Mouse (Mus musculus) natural killer cell, adult 2 months (primary cell): ENCODE data around the gene Col1a1.

Experiments
- DNase-seq, 2 experiments: peaks; one replicate each; pipeline ENCODE4 v3.0.0; 2022; ENCODE audit warnings: low spot score in 2 of 2

Gene Col1a1

DNA sequence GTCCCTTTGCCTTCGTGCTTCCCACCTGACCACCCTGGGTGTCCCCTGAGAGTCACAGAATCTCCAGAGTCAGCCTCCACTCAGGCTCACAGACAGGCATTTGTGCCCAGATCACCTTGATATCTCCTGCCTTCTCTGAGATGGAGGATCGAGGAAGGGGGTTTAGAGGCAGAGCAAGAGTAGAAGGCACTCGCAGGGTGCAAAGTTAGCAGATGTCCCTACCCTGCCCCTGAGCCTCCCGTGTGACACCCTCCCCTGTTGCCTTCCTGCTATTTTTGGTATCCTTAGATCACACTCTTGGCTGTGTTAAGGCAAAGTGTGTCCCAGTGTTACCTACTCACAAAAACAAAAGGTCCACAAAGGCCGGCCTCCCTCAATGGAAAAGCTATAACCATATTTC lies 40.2 kb downstream of the Col1a1 start, which contains the start of gene Sgca:
Gene Sgca (minus strand): TSS at position 129 of the 400 bp plus-strand sequence.
- DNase-seq = no peak

DNA sequence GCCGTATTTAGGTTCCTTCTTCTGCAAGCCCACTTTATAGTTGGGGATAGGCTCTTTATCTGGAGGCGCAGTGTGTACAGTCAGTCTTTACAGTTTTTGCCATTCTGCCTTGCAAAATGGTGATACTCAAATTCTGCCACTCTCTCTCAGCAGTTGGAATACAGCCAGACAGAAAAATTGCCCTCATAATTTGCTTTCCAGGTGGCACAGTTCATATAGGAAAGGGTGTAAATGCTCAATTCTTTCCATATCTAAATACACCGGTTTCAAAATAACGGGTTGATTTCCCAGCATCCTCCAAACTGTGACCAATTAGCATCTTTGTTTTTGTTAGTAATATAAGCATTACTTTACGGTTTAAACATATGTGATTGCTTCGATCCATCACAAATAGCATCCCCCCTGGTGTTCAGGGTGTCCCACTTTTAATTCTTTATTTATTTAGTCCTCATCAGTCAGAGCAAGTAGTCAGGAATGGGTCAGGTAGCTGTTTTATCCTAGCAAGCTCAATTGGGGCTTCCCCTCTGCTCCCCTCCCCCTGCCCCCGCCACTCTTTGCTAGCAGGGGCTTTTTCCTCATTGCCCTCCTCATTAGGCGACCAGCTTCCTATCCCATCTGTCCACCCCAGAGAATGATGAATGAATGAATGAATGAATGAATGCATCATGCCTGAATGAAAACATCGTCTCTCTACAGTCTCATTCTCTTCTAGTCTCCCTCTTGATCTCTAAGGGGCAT lies 42.3 kb downstream of the Col1a1 start:
- no peak for DNase-seq

DNA sequence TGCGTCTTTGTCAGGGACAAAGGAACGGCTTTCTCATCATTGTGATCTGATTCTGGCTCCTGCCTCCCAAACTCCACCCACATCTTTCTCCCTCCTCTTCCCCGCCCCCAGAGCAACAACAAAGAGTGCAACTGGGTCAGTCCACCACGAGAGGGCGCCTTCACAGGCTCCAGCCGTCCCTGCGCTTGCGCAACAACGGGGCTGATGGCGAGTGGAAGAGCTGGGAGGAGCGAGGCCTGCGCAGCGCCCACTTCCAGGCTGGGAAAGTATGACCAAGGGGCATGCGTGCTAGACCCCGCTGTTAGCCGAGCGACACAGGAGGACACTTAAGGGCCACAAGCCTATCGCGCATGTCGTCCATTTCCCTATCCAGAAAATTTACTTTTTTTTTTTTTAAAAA lies 42.9 kb downstream of the Col1a1 start:
- DNase-seq = peak; percentile 91 to 93

DNA sequence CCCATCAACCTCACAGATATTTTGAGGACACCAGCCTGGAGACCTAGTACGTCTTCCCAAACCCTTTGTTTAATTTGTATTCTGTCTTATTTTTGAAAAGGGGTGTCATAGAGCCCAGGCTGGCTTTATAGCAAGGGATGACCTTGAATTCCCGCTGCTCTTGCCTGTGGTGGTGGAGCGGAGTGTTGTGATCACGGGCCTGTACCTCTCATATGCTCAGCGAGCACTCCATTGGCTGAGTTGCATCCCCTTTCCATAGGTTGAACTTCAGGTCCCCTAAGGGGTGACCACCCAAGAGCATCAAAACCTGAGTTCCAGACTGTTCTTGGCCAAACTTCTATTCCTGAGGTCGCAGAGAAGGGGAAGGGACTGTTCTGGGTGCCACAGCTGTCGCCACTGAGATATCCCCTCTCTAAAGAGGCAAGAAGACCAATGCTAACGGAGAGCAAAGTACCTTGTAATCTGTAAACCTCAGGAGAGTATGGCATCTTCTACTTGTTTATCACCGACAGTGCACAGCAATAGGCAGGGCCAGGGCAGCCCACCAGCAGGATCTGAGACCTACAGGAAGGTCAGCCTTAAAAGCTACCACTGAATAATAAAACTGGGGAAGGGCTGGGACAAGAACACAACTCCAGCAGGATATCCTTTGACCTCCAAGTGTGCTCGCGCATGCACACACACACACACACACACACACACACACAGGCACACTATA lies 43.6 kb downstream of the Col1a1 start:
- no peak for DNase-seq

DNA sequence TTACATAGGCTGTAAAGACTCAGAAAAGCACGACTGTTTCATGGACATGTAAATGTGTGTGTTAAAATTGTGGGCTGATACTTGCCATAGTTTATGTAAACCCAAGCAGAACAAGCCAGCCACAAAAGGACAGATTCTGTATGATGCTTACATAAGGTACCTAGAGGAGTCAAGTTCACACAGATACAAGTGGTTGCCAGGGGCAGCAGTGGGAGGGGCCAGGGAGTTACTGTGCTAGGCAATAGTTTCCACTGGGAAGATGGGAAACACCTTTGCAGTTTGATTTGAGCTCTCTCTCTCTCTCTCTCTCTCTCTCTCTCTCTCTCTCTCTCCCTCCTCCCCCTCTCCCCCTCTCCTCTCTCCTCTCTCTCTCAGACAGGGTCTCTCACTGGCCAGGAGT lies 49.1 kb downstream of the Col1a1 start:
- no peak for DNase-seq

DNA sequence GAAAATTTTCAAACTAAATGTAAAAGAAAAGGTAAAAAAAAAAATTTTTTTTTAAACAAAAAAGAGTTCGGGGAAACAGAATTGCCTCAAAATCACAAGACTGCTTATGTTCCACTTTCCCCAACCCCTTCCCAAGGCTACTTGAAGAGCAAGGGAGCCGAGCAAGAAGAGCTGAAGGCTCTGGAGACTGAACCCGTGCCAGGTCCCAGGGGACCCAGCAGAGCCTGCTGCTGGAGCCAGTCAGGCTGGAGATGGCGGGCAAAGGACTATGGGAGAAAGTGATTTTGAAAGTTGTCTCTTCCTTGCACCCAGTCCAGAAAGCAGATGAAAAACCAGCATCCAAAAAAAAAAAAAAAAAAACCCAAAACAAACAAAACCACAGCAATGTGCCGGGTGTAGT lies 49.8 kb downstream of the Col1a1 start:
- DNase-seq = no peak

DNA sequence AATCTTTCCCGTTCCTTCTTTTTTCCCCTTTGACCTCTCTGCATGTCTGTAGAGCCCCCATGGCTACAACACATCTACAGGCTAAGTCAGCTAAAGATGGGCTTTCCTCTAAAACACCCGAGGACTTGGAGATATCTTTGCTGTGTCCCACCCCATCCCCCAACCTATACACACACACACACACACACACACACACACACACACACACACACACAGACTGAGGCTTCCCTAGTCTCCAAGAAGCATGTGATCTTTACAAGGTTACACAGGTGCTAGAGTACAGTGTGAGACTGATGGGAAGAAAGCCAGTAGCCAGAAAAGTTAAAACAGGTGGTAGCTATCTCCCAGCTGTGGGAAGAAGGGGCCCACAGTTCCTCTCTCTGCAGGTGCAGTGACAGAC lies 50.4 kb downstream of the Col1a1 start:
- no peak for DNase-seq

DNA sequence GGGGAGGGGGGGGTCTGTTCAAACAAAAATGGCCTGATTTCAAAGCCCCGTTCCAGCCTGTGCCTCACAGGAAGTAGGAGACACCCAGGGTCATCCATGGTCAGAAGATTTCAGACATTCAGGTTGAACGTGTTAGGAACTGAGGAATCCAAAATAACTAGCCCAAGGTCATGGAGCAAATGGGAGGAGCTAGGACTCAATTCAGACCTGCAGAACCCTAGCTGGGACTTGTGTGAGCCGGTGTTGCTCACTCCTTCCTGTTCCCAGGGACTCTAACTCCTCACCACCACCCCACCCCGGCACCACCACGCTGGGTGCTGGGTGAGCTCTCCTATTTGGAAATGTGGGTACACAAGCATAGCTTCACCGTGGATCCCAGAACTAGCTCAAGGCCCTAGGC lies 51.3 kb downstream of the Col1a1 start:
- DNase-seq = no peak

DNA sequence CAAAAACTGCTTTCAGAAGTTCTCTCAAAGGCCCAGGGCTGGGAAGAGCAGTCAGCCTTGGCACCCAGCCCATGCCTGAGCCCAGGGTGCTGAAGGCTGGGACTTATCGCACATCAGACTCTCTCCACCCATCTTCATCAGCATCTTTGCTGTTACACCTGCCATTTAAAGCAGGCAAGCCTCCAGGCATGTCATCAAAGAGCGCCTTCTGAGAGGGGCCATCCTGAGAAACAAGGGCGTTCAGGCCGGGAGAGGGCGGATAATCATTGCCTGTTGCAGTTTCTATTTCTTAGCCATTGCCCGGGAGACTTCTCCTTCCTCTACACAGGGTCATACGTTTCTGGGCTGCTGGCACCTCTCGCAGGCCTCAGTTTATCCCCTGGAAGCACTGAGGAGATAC lies 51.8 kb downstream of the Col1a1 start:
- no peak for DNase-seq

DNA sequence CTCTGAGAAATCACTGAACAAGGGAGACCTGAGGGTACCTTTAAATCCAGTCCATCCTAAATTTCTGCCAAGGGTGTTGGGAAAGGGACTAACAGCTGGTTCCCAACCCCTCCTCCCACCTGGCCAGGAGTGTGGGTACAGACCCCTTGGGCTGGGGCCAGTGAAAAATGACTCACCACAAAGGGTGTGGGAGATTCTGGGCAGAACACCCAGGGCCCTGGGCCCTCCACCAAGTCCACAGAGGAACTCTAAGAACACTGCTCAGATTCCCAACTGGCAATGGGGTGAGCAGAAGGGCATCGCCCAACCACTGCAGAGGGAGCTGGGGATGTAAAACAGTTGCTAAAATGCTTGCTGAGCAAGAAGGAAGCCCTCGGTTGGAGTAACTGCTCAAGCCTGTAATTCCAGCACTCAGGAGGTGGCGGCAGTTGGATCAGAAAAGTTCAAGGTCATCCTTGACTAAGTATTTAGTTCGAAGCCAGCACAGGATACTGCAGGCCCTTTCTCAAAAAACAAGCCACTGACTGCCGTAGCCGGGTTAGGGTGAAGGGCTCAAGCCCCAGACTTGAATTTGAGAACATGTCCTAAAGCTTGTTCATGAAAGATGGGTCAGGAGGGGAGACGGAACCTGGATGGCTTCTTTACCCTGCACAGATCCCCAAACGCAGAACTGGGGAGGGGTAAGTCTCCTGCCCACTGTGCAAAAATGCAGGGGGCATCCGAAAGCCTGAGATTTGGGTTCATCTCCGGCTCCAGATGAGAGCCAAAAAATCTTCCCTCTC lies 52.9 kb downstream of the Col1a1 start:
- DNase-seq = no peak

DNA sequence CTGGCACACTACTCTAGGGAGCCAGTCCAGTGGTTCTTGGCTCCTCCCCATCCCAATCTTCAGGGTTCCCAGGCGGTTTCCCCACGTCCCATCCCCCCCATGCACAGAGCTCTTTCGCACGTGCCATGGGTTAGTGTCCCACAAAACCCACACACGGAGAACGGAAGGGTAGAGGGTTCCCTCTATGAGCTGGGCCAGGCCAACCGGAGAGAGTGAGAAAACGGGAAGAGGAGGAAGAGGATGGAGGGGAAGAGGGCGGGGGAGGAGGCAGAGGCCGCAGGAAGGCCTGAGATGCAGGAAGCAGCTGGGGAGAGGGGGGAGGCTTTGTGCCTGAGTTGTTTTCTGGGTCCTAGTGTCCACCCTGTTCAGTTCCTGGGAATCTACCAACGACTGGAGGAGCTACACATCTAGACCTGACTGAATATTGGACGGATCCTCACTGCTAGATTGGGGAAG lies 53.6 kb downstream of the Col1a1 start:
- DNase-seq = peak; percentile 46 to 61

DNA sequence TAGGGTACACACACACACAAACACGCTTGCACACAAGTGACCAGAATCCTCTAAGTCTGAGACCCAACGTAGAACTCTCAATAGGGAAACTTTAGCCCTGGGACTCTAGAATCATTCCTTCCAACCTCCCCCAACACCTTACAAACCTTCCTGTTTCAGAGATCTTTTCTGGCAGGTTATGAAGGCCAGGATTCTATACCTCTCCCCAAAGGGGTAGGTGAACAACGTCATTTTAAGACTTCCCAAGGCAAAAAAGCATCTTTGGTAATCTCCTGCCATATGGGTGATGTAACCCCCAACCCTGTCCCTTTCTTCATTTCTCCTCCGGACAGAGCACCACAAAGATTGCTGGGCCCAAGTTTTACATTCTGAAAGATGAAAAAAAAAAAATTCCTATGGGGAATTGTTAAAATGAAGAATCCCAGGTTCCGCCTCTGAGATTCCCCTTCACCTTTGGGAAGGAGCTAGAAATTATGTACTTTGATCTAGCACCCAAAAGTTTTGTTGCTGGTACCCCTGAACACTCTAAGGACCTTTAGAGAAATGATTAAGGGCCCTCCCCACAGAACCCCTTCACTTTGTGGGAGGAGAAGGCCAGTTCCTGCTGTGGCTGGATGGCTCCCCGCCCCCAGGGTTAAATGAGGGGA lies 54.2 kb downstream of the Col1a1 start:
- no peak for DNase-seq

DNA sequence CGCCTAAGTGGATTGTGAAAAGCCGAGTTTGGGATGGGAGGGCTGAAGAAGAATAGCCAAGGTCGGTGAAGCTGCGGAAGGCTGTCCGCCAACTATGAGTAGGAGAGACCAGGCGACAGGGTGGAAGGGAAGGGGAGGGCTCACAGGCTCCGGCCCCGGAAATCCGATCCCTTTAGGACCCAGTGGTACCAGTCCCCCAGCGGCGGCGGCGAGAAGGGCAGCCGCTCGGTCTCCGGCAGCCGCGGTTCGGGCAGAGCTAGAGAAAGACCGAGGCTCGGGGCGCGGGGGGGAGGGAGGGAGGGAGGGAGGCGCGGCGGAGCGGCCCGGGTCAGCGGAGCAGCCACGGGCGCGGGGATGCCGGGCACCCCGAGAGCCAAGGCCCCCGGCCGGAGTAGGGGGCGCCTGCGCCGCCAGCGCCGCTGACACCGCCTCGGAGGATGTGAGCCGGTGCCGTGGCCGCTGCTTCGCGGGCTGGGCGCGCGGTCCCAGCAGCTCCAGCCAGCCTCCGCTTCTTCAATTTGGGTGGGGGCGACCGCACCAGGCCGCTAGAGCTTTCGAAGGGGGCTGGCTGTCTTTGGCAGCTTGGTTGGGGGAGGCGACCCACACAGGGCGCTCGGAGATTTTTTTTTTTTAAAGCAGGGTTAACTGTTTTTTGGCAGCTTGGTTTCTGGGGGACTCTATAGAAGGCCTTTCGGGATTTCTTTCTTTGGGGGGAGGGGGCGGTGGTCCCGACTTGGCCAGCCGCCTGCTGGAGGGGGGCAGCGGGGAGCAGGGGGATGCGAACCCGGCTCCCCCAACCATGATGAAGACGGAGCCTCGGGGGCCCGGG lies 54.9 kb downstream of the Col1a1 start, which contains the start of gene Ppp1r9b:
Gene Ppp1r9b (plus strand): TSS at position 287 of the 829 bp plus-strand sequence.
- peak; percentile 82 to 88 for DNase-seq

DNA sequence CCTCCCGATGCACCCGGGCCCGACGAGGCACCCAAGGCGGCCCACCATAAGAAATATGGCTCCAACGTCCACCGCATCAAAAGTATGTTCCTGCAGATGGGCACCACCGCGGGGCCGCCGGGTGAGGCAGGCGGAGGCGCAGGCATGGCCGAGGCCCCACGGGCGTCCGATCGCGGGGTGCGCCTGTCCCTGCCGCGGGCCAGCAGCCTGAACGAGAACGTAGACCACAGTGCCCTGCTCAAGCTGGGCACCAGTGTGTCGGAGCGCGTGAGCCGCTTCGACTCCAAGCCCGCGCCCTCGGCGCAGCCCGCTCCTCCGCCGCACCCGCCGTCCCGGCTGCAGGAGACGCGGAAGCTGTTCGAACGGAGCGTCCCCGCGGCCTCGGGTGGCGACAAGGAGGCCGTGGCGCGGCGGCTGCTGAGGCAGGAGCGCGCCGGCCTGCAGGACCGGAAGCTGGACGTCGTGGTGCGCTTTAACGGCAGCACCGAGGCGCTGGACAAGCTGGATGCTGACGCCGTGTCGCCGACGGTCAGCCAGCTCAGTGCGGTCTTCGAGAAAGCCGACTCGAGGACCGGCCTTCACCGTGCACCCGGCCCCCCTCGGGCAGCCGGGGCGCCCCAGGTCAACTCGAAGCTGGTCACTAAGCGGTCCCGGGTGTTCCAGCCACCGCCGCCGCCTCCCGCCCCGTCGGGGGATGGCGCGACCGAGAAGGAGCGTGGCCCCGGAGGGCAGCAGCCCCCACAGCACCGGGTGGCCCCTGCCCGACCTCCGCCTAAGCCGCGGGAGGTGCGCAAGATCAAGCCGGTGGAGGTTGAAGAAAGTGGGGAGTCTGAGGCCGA lies 55.8 kb downstream of the Col1a1 start:
- peak; percentile 35 to 37 for DNase-seq

DNA sequence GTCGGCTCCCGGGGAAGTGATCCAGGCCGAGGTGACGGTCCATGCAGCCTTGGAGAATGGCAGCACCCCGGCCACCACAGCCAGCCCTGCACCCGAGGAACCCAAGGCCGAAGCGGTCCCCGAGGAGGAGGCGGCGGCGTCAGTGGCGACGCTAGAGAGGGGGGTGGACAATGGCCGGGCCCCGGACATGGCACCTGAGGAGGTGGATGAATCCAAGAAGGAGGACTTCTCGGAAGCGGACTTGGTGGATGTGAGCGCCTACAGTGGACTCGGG lies 56.4 kb downstream of the Col1a1 start:
- DNase-seq = no peak

DNA sequence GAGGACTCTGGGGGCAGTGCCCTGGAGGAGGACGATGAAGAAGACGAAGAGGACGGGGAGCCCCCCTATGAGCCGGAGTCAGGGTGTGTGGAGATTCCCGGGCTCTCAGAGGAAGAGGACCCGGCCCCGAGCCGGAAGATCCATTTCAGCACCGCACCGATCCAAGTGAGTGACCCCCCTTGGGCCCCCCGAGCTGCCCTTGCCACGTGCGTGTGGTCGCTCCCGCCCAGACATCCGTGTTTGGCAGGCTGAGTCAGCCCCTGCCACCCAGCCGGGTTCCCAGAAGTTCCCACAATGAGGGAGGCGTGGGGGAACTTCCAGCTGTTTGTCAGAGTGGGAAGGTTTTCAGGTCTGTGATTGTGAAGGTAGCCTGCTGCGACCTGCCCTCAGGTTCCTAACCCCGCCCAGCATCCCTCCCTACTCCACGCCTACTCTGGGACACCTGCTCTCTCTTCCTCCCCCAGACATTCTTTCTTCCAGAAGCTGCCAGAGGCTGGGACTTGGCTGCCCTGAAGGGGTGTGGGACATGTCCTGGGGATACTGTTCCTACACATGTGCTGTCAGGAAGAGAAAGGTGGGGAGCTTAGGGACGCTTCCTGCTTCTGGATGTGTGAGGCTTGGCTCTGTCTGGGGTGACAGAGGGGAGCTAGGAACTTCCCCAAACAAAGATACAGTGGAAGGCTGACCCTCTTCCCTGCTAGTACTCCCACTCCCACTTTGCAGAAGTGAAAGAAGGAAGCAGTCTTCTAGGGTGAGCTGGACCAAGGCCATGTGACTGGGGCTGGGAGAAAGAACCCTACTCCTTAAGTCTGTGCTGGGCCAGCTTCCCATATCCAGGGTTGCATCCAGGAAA lies 57.0 kb downstream of the Col1a1 start:
- DNase-seq = no peak

DNA sequence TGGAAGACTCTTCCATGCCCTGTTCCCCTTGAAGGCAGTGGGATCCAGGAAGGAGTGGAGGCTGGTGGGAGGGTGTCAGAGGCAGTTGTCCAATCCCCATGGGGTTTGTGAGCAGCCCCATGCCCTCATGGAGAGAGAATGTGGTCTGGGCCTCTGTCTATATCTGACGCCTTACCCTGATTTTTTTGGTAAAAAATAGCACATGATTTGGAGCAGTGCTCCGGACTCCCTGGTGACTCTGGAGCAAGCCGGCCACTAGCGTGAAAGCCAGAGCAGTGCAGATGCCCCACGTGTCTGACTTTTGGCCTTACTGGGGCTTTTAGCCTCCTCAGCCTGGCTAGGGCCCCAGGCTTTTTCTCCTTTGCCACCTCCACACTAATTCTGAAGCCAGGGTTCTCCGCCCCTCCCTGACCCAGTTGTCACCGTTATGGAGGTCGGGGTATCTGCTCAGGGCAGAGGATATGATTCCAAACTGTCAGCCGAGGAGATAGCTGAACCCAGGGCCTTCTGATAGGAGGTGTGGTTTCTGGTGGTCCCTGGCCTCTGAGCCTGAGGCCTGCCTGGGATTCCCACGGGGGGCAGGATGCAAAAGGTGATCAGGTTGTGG lies 58.3 kb downstream of the Col1a1 start:
- no peak for DNase-seq

DNA sequence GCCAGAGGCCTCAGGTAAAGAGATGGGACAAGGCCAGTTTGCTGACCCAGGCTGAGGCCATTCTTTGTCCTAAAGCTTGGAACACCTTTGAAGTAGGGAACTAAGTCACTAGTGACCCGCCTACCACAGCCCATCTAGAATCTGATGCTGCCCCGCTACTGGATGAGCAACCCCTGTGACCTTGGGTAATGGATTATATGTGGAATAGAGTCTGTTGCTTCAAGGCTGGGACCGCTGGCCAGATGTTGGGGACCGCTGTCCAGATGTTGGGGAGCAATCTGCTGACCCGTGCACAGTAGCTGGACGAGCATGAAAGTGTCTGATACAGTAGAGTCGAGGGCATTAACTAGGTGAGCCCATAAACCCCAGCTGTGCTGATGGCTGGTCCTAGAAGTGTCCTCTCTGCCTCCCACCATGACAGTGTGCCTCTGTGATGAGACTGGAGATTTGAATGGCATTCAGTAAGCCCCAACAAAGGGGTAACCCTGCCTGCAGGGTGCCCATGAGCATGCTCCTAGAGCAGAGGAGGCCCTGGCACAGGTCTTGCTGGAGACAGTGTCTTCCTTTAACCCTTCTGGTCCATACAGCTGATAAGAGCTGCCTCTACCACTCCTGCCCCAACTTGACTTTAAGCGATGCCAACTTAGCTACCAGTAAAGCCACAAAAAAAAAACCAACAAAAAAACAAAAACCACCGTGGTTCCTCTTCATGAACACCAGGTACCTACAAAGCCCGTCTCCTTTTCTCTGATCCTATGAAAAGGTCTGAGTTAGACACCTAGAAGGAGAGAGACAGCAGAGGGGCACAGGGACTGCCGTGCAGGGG lies 59.1 kb downstream of the Col1a1 start:
- DNase-seq = no peak
